Mouse (Mus musculus) erythroblast, embryonic 14.5 days (primary cell): ENCODE results near the gene Fam102b. TPM values are rescaled to one million over a fixed set of nuclear protein-coding genes. Genes with fewer than 3 reads are reported as not detected.
A peak's percentile ranks its signal among the peaks of the same experiment; 100 is the strongest.

Experiments used
- H3K27me3 ChIP-seq: 2 replicates; pipeline ENCODE4 v1.6.1; 2012; ENCODE audit warnings: inconsistent platforms; ENCODE audit not compliant: control insufficient read depth
- H3K36me3 ChIP-seq: 2 replicates; pipeline ENCODE4 v1.6.1; 2012; ENCODE audit warnings: mild to moderate bottlenecking, inconsistent platforms; ENCODE audit not compliant: control insufficient read depth
- H3K4me1 ChIP-seq: 2 replicates; pipeline ENCODE4 v1.6.1; 2012; ENCODE audit warnings: inconsistent platforms; ENCODE audit not compliant: control insufficient read depth
- H3K4me3 ChIP-seq: replicated peaks from 2 replicates; pipeline ENCODE3; 2012; ENCODE audit warnings: moderate library complexity, mild to moderate bottlenecking, inconsistent platforms
- H3K9me3 ChIP-seq: 2 replicates; pipeline ENCODE4 v1.6.1; 2012; ENCODE audit warnings: low read length, inconsistent platforms, mixed read lengths; ENCODE audit not compliant: control insufficient read depth
- GATA1 ChIP-seq: IDR thresholded peaks from 2 replicates; pipeline ENCODE4 v1.6.1; 2012; ENCODE audit warnings: low read length, inconsistent platforms, mixed read lengths
- TAL1 ChIP-seq: IDR thresholded peaks from 3 replicates; pipeline ENCODE4 v1.6.1; 2012; ENCODE audit warnings: low read length, inconsistent platforms, mixed read lengths
- polyA plus RNA-seq: library from polyadenylated mRNA; stranded (reverse); fragments of >175 nt; gene quantifications from 2 replicates; pipeline ENCODE4 v1.2.3, GENCODE M21; 2012

Fam102b gene
- polyA plus RNA-seq, 1 experiment: not detected

DNA sequence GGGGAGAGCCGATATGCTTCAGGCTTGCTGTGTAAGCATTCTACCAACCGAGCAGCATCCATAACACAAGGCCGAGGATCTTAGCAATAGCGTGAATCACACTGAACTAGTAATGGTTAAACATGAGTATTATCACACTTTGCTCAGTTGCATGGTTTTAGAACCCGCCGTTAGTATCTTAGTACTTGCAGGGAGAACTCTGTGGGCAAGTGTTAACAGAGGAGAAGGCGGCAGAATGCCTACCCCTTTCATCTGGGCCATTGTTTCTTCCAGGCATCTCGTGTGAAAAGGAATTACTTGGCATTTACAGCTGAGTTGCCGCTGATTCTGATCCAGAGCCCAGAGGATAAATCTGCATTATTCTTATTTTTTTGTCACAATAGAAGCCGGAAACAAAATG lies 86.4 kb downstream of the Fam102b start:
- Histone ChIP-seq H3K4me3 (no peak overlapping the region), H3K4me1 (peaks cover 4% of the 10 kb centered on the region; the same call in 1 of the 2 replicates), H3K9me3 (peaks cover 13% of the 10 kb centered on the region), H3K36me3 (no peaks in the 10 kb centered on the region), H3K27me3 (peaks cover 5% of the 10 kb centered on the region)
- no peak for TF ChIP-seq TAL1
- no peak for TF ChIP-seq GATA1

- H3K36me3 ChIP-seq: no peaks in the 10 kb centered on the region
- H3K4me3 ChIP-seq: no peak within 1 kb of the TSS
- peaks cover 5% of the 10 kb centered on the region for H3K27me3 ChIP-seq
- TF ChIP-seq GATA1 (no peak), TAL1 (no peak)
- peaks cover 13% of the 10 kb centered on the region for H3K9me3 ChIP-seq
- H3K4me1 ChIP-seq: peaks cover 4% of the 10 kb centered on the region; the same call in 1 of the 2 replicates
Observed at GRCm38 (mm10) chr3:108940001-108940633, 87.3 kb downstream of the Fam102b start, which contains the start of gene Gm9857. TSS of gene Gm9857 (minus strand) at chr3:108940445.

DNA sequence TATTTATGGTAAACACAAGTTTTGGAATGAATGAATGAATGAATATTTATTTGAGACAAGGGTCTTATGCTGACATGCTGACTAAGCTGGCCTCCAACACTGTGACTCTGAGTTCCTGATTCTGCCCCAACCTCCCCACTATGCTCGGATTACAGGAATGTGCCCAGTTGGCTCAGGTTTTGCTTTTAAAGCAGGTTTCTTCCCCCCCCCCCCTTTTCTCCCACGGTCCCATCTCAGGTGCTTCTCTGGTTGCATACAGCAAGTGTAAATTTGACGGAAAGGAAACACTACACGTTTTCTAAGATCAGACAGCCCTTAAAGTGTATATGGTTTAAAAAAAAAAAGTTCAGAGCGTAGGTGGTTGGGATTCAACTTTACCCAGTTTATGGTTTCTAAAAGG lies 87.8 kb downstream of the Fam102b start, which contains the start of gene Henmt1:
TSS of gene Henmt1 (plus strand) at position 301 of the 400 bp plus-strand sequence.
- Histone ChIP-seq H3K27me3 (peaks cover 5% of the 10 kb centered on the region), H3K4me3 (no peak within 1 kb of the TSS)
- TF ChIP-seq GATA1 (no peak), TAL1 (no peak)

GRCm38 (mm10) chr3:108938691-108939090 lies 88.7 kb downstream of the Fam102b start:
- H3K36me3 ChIP-seq: no peaks in the 10 kb centered on the region
- TF ChIP-seq TAL1: no peak
- TF ChIP-seq GATA1: no peak
- peaks cover 4% of the 10 kb centered on the region; the same call in 1 of the 2 replicates for H3K4me1 ChIP-seq
- H3K9me3 ChIP-seq: peaks cover 13% of the 10 kb centered on the region
- H3K27me3 ChIP-seq: peaks cover 5% of the 10 kb centered on the region
- no peak overlapping the region for H3K4me3 ChIP-seq

More for the DNA sequence above, 87.8 kb downstream of the Fam102b start, which contains the start of gene Henmt1:
- Histone ChIP-seq H3K9me3 (peaks cover 13% of the 10 kb centered on the region), H3K4me1 (peaks cover 4% of the 10 kb centered on the region; the same call in 1 of the 2 replicates), H3K36me3 (no peaks in the 10 kb centered on the region)

DNA sequence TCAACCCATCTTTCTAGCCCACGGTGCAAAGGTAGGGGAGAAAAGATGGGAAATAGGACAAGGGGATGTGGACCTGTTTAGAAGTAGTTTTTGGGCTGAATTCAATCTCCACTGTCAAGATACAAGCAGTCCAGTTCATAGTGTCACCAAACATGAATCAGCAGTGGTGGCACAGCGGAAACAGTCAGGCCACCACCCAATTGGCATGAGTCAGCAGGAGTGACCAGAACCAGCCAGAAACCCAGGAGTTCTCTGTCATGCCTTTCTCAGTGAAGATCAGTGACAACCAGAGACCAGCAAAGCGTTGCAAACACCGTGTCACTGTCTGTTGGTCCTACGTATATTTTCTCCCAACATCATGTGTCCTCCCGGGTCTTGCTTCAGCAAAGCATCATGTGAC lies 93.8 kb downstream of the Fam102b start:
- peaks cover 8% of the 10 kb centered on the region for H3K9me3 ChIP-seq
- no peak for TF ChIP-seq GATA1
- no peak for TF ChIP-seq TAL1
- no peak overlapping the region for H3K4me3 ChIP-seq
- no peaks in the 10 kb centered on the region for H3K4me1 ChIP-seq
- H3K27me3 ChIP-seq: no peaks in the 10 kb centered on the region; the same call in 1 of the 2 replicates
- H3K36me3 ChIP-seq: no peaks in the 10 kb centered on the region

DNA sequence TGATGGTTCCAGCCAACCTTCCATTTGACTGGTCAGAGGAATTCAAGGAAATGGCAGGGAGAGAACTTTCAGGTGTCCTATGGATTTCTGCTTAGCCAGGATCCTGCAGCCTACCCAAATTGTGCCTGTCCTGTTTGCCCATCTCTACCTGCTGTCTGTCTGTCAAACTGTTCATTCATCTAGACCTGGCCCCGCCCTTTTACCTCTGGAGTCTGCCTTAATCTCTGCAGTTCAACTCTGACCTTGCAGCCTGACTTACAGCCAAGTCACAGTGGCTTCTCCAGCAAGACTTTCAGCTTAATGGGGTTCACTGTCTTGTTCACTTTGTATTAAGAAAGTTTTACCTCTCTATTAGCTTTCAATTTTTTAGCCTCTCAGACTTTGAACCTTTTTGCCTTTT lies 101.1 kb downstream of the Fam102b start:
- Histone ChIP-seq H3K27me3 (no peaks in the 10 kb centered on the region; the same call in 1 of the 2 replicates), H3K4me1 (peaks cover 20% of the 10 kb centered on the region)
- TF ChIP-seq GATA1 (no peak), TAL1 (no peak)

DNA sequence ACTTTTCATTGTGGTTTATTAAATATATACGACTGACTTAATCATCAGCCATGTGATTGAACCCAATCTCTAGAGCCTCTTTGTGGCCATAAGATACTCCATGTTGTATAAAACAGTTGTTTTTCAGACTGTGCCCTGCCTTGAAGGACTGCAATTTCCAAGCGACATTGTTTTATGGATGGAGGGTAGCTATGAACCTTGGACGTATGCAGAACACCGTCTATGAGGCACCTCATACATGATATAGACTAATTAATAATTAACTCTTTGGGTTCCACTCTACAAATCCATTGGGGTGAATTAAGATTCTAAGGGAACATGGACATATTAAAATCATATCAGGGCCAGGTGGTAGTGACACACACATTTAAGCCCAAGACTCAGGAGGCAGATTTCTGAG lies 101.7 kb downstream of the Fam102b start:
- no peak for TF ChIP-seq GATA1
- TF ChIP-seq TAL1: no peak
- no peak overlapping the region for H3K4me3 ChIP-seq
- H3K9me3 ChIP-seq: peaks cover 6% of the 10 kb centered on the region; the same call in 1 of the 2 replicates
- no peaks in the 10 kb centered on the region; the same call in 1 of the 2 replicates for H3K27me3 ChIP-seq
- H3K36me3 ChIP-seq: no peaks in the 10 kb centered on the region
- H3K4me1 ChIP-seq: peaks cover 26% of the 10 kb centered on the region

More for the DNA sequence above, 101.1 kb downstream of the Fam102b start:
- H3K4me3 ChIP-seq: no peak overlapping the region
- H3K36me3 ChIP-seq: no peaks in the 10 kb centered on the region
- peaks cover 6% of the 10 kb centered on the region; the same call in 1 of the 2 replicates for H3K9me3 ChIP-seq

- TF ChIP-seq TAL1 (peak; percentile 45; the same call in 2 of the 3 replicates), GATA1 (no peak)
- Histone ChIP-seq H3K9me3 (no peaks in the 10 kb centered on the region), H3K36me3 (no peaks in the 10 kb centered on the region), H3K4me1 (peaks cover 50% of the 10 kb centered on the region), H3K27me3 (no peaks in the 10 kb centered on the region), H3K4me3 (no peak overlapping the region)
Observed at GRCm38 (mm10) chr3:108921822-108922221, 105.6 kb downstream of the Fam102b start.

Other genes with a start within 250 kb of the Fam102b start
- 0.14 and 0.74 TPM in 2 replicates for gene Stxbp3, start 187.1 kb downstream of the Fam102b start, polyA plus RNA-seq
- 0.01 TPM in 1 of 2 replicates, not detected in the other for gene Fndc7, start 137.6 kb downstream of the Fam102b start, polyA plus RNA-seq
- 6.5 and 6.8 TPM in 2 replicates for gene Prpf38b, start 115.9 kb downstream of the Fam102b start, polyA plus RNA-seq
- not detected in 2 replicates for gene Henmt1, start 87.7 kb downstream of the Fam102b start, polyA plus RNA-seq
- not detected in 2 replicates for gene Gm9857, start 87.2 kb downstream of the Fam102b start, polyA plus RNA-seq
- not detected in 2 replicates for gene Slc25a54, start 52.9 kb upstream of the Fam102b start, polyA plus RNA-seq
- gene Slc25a24, start 95.5 kb upstream of the Fam102b start, polyA plus RNA-seq: 0.03 and 0.05 TPM in 2 replicates